In genomic region chr9:61427901-61428300, GRCm38 (mm10) we compare ENCODE assay signal across 19 mouse cellular contexts. TPM values are rescaled to one million over a fixed set of nuclear protein-coding genes. Genes with fewer than 3 reads are reported as not detected.
DNase-seq lines count a peak whose midpoint lies in the region.
"Had no signal": no experiment of that assay in that cellular context is flagged by ENCODE, and none has a peak within 500 bp of the region (broad histone marks: within the 10 kb centered on the region; RNA-seq: fewer than 3 reads in every experiment).

No protein-coding gene starts in this region.

- peak; percentile 95 for DNase-seq in heart, adult 11 months
- DNase-seq in heart, embryonic 10.5 days (ENCODE audit: low spot score), result no peak
- DNase-seq in heart, adult 9 months (ENCODE audit: low spot score in 2 of 2), result peak; percentile 56 to 70
- DNase-seq in heart, postnatal 4 days, result no peak
- peak; percentile 57 for DNase-seq in skeletal muscle tissue, adult 2 months (ENCODE audit: low read depth, low spot score)
- no peak for DNase-seq in right cerebral cortex, postnatal 25 days
- DNase-seq: adrenal gland, postnatal 10 days; adrenal gland, postnatal 36 days; cerebellum, adult 18-20 months; cerebellum, adult 9-10 months; cerebellum, postnatal 14 days; gastrocnemius, adult 2 months; kidney, adult 18-20 months had no signal

- H3K27me3 ChIP-seq in heart, embryonic 10.5 days (ENCODE audit: insufficient read depth, poor library complexity, severe bottlenecking), result peaks cover 25% of the 10 kb centered on the region

- 70% methylated on average over 3 of the region's 3 CpGs for WGBS in heart, embryonic 10.5 days

- no peaks in the 10 kb centered on the region for H3K4me1 ChIP-seq in heart, embryonic 10.5 days
- H3K4me1 ChIP-seq: heart, embryonic 13.5 days had no signal

- H3K27ac ChIP-seq in heart, embryonic 10.5 days, result no peak overlapping the region
- H3K27ac ChIP-seq: forebrain, embryonic 10.5 days; forebrain, embryonic 13.5 days; gastrocnemius, adult 2 months; heart, adult 2 months; heart, embryonic 13.5 days; hindbrain, embryonic 14.5 days; hindbrain, postnatal 0 days had no signal

- no peak overlapping the region for H3K4me3 ChIP-seq in heart, embryonic 10.5 days
- H3K4me3 ChIP-seq: forebrain, embryonic 10.5 days; forebrain, embryonic 13.5 days; gastrocnemius, adult 2 months; heart, adult 2 months; heart, embryonic 13.5 days had no signal

- no peaks in the 10 kb centered on the region for H3K9me3 ChIP-seq in heart, embryonic 10.5 days
- H3K9me3 ChIP-seq: forebrain, embryonic 10.5 days; forebrain, embryonic 13.5 days had no signal

- H3K36me3 ChIP-seq in heart, embryonic 10.5 days, result no peaks in the 10 kb centered on the region
- H3K36me3 ChIP-seq: forebrain, embryonic 10.5 days; heart, embryonic 13.5 days had no signal

RNA-seq across cellular contexts. Expression of gene Tle3, which starts 55.7 kb away (rescaled TPM):
- 15.6 and 25.4 TPM in 2 replicates for polyA plus RNA-seq in heart, embryonic 10.5 days (2016; fragmentation: Nextera tagmentation; extraction: Ambion mirVana)
- 10 to 100 TPM; 23.2 to 27.9 TPM for total RNA-seq in heart, postnatal 4 days (2021)

Comparison
In these comparisons a context has a peak if more than half of its experiments do, and no peak if none do; other contexts are left out.
1. DNase-seq: peak in heart, adult 11 months (single experiment), heart, adult 9 months (2 of 2) and skeletal muscle tissue, adult 2 months (single experiment); none in heart, embryonic 10.5 days (single experiment), heart, postnatal 4 days (single experiment) and right cerebral cortex, postnatal 25 days (single experiment).